Mouse (Mus musculus): ENCODE measurements at regions not wholly inside any gene's neighbourhood (a gene's known extent, or its start where the extent isn't known, plus 50 kb on each side); places are given as distances from the start of the nearest gene placed in this dataset.
A peak's percentile ranks its signal among the peaks of the same experiment; 100 is the strongest.
"Not testable (repeated sequence)": the region's sequence is repeated elsewhere in the genome, so short reads cannot be mapped to it uniquely, and the experiment has no call there.

DNA sequence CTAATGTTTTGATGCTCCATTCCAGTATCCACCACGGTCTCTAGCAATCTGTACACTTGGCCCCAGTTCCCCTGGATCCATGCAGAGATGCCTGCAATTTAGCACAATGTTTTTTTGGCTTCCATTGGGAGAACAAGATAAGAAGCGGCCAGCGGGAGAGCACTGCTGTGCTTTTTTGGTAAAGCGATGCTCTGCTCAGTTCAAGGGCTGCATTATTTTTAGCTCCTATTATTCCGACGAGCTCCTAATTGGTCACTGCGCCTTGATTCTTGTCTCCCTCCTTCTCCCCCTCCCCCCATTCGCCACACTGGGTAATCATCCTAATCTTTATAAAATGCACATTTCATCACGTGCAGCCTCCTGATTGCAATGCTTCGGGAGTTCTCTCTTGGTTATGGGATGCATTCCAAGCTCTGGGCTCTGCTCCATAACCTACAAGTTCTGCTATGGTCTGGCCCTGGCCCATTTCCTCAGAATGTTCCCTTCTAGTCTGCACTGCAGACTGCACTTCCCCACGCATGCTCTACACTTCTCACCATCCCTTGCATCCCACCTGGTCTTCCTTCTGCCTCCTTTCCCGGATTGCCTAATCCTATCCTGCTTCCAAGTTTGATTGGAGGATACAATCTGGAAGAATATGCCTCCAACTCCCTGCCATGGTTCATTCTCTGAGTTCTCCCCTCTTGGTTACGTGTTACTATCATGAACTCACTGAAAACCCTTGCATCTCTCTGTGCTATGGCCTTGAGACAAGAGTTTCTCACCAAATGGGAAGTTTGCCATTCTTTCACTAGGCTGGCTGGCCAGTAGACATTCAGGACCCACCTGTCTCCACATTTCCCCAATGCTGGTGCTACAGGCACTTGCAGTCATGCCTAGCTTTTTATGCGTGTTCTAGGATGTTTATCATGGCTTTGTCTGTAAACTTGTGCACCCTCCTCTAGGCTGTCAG lies 467.8 kb upstream of the Auts2 start:
- intact Hi-C loops (cut with DNase I) = no loop called here
- no peak overlapping the region for H3K27ac ChIP-seq

DNA sequence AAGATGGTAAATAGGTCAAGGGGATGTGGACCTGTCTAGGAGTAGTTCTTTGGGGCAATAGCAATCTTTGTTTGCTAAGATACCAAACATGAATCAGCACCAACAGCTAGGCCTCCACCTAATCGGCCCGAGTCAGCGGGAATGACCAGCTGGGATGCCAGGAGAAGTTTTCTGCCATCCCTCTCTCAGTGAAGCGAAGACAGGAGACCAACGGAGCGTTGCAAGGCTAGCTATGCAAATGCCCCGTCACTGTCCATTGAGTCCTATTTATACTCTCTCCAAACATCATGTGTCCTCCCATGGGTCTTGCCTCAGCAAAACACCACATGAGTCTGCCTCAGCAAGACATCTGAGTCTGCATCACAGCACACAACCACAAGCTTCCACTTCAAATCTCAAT lies 439.7 kb upstream of the Auts2 start:
- Histone ChIP-seq H3K27ac (no peak overlapping the region), H3K4me3 (no peak overlapping the region)
- DNase-seq = no peak
- no peak for TF ChIP-seq CTCF (IDR thresholded peaks at IDR 0.05)
- intact Hi-C loops (cut with DNase I) = no loop called here

More for the DNA sequence above, 467.8 kb upstream of the Auts2 start:
- no peak overlapping the region for H3K4me3 ChIP-seq
- no peak for TF ChIP-seq CTCF (IDR thresholded peaks at IDR 0.05)
- DNase-seq = peak; percentile 31

- no peak for TF ChIP-seq CTCF (IDR thresholded peaks at IDR 0.05)
- Histone ChIP-seq H3K27ac (no peak overlapping the region), H3K4me3 (no peak overlapping the region)
- DNase-seq = no peak
- intact Hi-C loops (cut with DNase I) = no loop called here
Measured at GRCm38 (mm10) chr5:132979013-132979412, 435.9 kb upstream of the Auts2 start.

DNA sequence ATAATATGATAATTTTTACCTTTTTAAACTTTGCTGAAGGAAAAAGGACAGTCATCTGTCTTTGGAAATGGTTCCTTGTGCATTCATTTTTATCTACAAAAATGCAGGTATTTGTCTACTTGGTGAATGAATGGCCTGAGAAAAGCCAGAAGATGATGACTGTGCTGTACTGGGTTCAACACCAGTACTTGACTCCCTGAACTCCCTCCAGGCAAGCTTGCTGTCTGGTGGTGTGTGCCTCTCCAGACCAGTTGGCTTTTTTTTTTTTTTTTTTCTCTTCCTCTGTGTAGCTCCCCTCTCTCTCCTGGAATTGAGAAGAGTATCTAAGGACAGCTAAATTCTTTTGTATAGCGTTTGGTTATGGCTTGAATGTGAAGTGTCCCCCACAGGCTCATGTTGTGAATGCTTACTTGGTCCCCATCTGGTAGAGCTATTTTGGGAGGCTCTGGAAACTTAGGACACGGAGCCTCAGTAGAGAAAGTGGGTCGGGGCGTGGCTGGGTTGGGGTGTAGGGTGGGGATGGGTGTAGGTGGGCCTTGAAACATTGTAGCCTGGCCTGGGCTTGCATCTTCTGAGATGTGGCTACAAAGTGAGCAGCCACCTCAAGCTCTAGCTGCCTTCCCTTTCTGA lies 432.3 kb upstream of the Auts2 start:
- DNase-seq = no peak
- intact Hi-C loops (cut with DNase I) = no loop called here

DNA sequence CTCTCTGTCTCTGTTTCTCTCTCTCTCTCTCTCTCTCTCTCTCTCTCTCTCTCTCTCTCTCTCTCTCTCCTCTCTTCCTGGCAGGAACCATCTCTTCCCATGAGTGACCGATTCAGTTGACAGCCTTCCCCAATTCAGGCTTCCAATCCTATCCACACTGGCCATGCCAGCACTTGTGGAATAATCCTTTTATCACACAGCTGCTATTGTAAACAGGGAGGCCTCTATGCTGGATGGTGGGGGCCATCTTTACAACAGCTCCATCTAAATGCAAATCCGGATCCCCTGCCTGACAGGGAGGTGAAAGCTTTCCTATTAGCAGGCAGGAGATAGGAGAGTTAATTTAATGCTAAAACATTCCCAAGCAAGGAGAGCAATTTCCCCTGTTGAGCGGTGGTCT lies 431.7 kb upstream of the Auts2 start:
- DNase-seq = no peak
- H3K27ac ChIP-seq = no peak overlapping the region
- no peak for TF ChIP-seq CTCF (IDR thresholded peaks at IDR 0.05)
- intact Hi-C loops (cut with DNase I) = no loop called here
- no peak overlapping the region for H3K4me3 ChIP-seq

More for the DNA sequence above, 432.3 kb upstream of the Auts2 start:
- no peak overlapping the region for H3K4me3 ChIP-seq
- no peak for TF ChIP-seq CTCF (IDR thresholded peaks at IDR 0.05)
- H3K27ac ChIP-seq = no peak overlapping the region

- no peak for TF ChIP-seq CTCF (IDR thresholded peaks at IDR 0.05)
- intact Hi-C loops (cut with DNase I) = no loop called here
- DNase-seq = no peak
- no peak overlapping the region for H3K4me3 ChIP-seq
- no peak overlapping the region for H3K27ac ChIP-seq
Measured at GRCm38 (mm10) chr5:132971046-132971445, 427.9 kb upstream of the Auts2 start.

DNA sequence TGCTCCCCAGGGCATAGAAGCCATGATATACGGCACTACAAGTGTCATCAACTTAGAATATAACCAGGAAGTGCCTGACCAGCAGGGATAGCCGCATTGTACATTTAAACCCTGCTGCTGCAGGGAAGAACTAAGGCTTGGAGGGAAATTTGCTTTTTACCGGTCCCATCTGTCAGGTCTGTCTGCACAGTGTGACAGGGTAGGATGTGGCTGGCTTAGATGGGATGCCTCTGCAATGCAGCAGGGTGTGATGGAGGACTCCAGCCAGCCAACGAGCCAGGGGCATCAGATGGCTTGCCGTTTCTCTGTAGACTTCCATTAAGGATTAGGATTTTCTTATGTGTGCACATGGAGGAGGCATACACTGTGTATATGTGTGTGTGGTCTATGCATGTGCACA lies 426.2 kb upstream of the Auts2 start:
- intact Hi-C loops (cut with DNase I) = no loop called here
- no peak overlapping the region for H3K4me3 ChIP-seq
- no peak overlapping the region for H3K27ac ChIP-seq
- no peak for TF ChIP-seq CTCF (IDR thresholded peaks at IDR 0.05)
- no peak for DNase-seq

DNA sequence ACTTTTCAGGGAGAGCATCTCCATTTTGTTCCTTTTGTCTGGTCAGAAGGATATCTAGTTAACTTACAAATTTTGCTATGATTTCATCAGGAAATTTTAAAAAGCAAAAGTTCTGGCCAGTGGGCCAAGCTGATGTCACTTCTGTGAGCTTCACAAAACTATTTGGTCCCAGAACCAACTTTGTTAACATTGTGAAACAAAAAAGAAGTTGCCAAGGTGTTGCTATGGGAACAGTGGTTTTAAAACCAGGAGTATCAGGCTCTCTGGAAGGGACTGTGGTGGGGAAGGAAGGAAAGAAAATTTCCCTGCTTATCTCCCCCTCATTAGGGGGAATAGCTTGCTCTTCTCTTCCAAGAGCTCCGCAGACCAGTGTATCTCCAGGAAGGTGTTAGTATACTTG lies 416.8 kb upstream of the Auts2 start:
- DNase-seq = peak; percentile 22
- intact Hi-C loops (cut with DNase I) = no loop called here
- TF ChIP-seq CTCF (IDR thresholded peaks at IDR 0.05) = no peak
- no peak overlapping the region for H3K4me3 ChIP-seq
- no peak overlapping the region for H3K27ac ChIP-seq

GRCm38 (mm10) chr5:132956184-132956583 lies 413.0 kb upstream of the Auts2 start:
- TF ChIP-seq CTCF (IDR thresholded peaks at IDR 0.05) = no peak
- H3K4me3 ChIP-seq = no peak overlapping the region
- DNase-seq = no peak
- no peak overlapping the region for H3K27ac ChIP-seq
- intact Hi-C loops (cut with DNase I) = no loop called here

- DNase-seq = no peak
- intact Hi-C loops (cut with DNase I) = no loop called here
- Histone ChIP-seq H3K27ac (no peak overlapping the region), H3K4me3 (no peak overlapping the region)
- no peak for TF ChIP-seq CTCF (IDR thresholded peaks at IDR 0.05)
Measured at GRCm38 (mm10) chr5:132955051-132955450, 411.9 kb upstream of the Auts2 start.

GRCm38 (mm10) chr5:132933439-132933980 lies 390.4 kb upstream of the Auts2 start:
- no peak for DNase-seq
- Histone ChIP-seq H3K27ac (no peak overlapping the region), H3K4me3 (no peak overlapping the region)
- intact Hi-C loops (cut with DNase I) = no loop called here
- no peak for TF ChIP-seq CTCF (IDR thresholded peaks at IDR 0.05)

DNA sequence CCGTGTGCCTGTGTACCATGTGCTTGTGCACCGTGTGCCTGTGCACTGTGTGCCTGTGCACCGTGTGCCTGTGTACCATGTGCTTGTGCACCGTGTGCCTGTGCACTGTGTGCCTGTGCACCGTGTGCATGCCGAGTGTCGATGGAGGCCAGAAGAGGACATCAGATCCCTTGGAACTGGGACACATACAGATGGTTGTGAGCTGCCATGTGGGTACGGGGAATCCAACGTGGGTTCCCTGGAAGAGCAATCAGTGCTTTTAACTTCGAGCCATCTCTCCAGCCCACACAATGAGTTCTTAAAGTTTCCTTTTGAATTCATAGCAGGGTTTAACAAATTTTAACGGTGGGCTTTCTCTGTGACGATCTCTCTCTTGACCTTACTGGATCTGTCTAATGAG lies 386.8 kb upstream of the Auts2 start:
- DNase-seq; intact Hi-C loops (cut with DNase I); H3K4me3 ChIP-seq; H3K27ac ChIP-seq: not testable (repeated sequence)

GRCm38 (mm10) chr5:132923365-132923764 lies 380.2 kb upstream of the Auts2 start:
- TF ChIP-seq CTCF (IDR thresholded peaks at IDR 0.05) = no peak
- H3K27ac ChIP-seq = no peak overlapping the region
- H3K4me3 ChIP-seq = no peak overlapping the region
- intact Hi-C loops (cut with DNase I) = no loop called here
- DNase-seq = no peak

Measured in gastrocnemius, adult 2 months (tissue).